Mouse (Mus musculus) mouse trophoblast stem cell (cell line): ENCODE results near the gene Ly6g.
"Not testable (repeated sequence)": the region's sequence is repeated elsewhere in the genome, so short reads cannot be mapped to it uniquely, and the experiment has no call there.

Source experiments
- in situ Hi-C, 2 experiments: fragments of 300-500 bp; cut with MseI, MboI; formaldehyde crosslinking; loops; 2 replicates in 1 of 2; 3 replicates in 1 of 2; pipeline ENCODE4 v1.15.1; 2025

Gene Ly6g

DNA sequence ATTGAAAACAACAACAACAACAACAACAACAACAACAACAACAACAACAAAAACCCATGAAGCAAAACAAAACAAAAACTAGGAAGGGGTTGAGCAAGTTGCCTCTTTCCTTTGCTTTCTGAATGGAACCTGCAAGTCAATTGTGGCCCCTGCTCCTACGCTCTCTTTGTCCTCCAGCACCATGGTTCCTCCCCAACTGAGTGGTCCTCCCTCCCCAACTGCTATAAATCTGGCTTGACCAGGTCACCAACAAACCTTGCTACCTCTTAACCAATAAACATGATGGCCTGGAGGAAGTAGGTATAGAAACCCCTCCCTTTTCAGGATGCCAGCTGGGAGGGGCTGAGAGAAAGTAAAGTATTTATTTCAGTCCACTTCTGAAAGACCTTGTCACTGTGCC is at the start of gene Ly6g:
Ly6g (plus strand) TSS at position 301 of the 400 bp plus-strand sequence.
- in situ Hi-C loops = no loop called here

DNA sequence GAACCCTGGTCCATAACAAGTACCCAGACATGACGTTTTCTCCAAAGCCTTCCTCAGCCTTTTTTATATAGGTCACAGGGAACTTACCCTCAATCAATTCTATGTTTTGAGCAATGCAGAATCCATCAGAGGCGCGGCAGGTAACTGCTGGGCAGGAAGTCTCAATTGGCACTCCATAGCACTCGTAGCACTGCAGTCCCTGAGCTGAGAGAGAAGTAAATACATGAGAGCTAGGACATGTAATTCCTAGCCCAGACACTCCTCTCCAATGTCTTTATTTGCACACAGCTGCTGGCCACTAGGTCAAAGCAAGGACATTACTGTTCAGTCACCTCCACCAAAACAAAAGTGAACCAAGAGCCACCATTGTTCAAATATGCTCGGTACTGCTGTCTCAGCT is 44.6 kb upstream of the Ly6g start:
- in situ Hi-C loops = not testable (repeated sequence)

DNA sequence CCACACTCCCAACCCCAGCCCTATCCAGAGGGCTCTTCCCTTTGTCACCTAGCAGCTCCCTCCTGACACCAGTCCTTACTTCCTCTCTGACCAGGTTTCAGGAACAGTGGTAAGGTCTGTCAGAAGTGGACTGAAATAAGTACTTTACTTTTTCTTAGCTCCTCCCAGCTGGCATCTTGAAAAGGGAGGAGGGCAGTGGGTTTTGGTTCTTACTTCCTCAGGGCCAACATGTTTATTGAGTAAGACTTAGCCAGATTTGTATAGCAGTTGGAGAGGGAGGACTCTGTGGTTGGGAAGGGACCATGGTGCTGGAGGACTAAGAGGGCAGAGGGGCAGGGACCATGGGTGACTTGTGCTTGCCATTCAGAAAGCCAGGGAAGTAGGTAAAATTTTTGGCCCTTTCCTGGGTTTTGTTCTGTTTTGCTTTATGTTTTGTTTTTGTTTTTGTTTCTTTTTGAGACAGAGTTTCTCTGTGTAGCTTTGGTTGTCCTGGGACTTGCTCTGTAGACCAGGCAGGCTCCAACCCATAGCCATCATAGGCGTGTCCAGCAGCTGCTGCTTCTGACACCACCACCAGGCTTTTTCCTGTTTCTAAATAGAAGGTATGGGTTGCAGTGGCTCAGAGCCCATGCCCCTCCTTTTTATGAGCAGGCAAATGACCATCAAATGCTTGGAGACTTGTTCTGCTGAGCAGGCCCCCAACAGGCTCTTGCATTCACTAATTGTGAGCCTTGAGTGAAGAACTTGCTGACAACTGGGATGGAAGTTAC is 43.0 kb upstream of the Ly6g start, which contains the start of gene Ly6c2:
Ly6c2 (minus strand) TSS at position 110 of the 770 bp plus-strand sequence.
- in situ Hi-C loops = not testable (repeated sequence)

DNA sequence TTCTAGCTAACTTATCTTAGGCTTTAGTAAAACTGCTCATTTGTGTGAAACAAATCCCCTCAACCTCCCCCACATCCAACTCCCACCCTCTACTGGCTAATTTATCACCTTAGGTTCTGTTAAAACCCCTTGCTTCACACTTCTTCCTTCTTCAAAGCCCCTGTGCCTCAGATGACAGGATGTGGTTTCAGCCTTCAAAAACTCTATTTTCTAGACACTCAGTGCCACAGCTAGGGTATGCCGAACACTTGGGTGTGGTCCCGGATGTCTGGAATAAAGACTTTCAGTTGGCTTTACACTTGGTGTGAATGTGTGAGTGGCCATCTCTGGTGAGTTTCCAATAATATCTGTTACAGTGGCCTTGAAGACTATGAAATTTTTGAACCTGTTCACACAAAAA is 38.5 kb upstream of the Ly6g start:
- in situ Hi-C loops = no loop called here

DNA sequence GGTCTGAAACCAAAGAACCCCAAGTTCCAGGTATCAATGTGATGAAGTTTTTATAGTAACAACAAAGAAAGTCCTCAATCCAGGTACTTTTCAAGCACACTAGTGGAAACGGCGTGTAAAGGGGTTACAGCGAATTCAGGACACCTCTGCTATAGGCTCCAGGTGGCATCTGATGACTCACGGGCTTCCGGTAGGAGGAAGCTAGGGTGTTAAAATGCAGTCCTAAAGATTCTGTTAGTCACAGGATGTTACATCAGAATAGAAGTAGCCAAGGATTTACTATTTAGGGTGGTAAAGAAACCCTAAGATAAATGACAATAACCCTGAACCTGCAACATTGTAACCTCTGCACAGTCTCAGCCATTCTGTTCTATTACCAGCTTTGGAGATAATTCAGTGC is 37.6 kb upstream of the Ly6g start:
- in situ Hi-C loops = not testable (repeated sequence)

DNA sequence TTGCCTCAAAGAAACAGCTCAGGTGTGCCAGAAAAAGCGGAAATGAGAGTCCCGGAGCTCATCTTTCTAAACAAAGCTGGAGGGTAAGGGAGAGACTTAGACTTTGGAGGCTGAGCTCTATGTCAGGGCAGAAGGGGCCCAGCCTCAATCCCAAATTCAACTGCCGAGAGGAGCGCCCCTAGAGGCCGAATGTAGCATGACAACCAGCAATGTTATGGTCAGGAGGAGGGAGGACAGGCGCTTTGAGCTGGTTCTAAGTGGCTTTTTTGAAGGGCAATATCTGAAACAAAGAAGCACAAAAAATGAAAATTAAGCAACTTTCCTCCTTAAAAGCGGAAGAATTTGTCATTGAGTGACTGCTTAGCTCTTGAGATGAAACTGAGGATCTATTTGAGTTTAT is 36.3 kb upstream of the Ly6g start:
- in situ Hi-C loops = not testable (repeated sequence)

GRCm38 (mm10) chr15:75120066-75120465 is 35.0 kb upstream of the Ly6g start:
- in situ Hi-C loops = no loop called here

GRCm38 (mm10) chr15:75132346-75132745 is 22.7 kb upstream of the Ly6g start:
- in situ Hi-C loops = loop anchor here (5.0 kb wide), 1 partner anchor 60 kb away; no protein-coding TSS in a partner anchor

- in situ Hi-C loops = not testable (repeated sequence)
These were observed 19.8 kb upstream of the Ly6g start for GRCm38 (mm10) chr15:75135090-75135783.

DNA sequence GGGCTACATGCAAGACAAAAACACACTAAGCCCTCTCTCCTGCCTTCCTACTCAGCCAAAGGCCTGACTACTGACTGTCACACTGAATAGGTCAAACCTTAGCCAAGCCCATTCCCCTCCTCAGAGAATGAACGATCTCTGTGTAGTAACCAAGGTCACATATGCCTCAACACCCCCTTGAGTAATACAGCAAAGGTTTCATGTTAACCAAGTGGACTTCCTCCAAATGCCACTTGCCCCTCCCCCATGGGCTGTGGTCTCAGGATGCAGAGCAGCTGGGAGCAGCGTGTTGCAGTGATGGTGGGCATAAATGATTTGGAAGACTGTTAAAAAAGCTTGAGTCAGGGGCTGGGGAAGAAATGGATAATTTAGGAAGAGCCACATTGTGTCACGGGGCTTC is 17.3 kb upstream of the Ly6g start:
- in situ Hi-C loops = not testable (repeated sequence)

GRCm38 (mm10) chr15:75141812-75142360 is 13.2 kb upstream of the Ly6g start:
- in situ Hi-C loops = loop anchor here (5.0 kb wide), 1 partner anchor 50 kb away; no protein-coding TSS in a partner anchor

DNA sequence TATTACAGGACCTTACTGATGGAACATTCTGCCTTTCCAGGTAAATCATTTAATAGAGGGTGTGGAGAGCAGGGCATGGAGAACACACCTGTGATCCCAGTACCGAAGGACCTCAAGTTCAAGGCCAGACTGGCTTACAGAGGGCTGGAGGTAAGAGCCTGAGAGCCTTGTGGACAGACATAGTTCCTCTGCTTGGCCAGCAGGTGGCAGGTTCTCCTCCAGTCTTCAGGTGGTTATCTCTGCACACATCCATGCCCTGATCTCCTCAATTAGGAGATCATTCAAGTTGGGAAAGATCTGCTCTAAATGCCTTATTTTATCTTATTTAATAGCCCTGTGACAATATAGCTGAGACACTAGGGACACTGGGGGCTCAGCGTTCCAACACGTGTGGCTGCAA is 11.3 kb upstream of the Ly6g start:
- in situ Hi-C loops = loop anchor here (5.0 kb wide), 1 partner anchor 51 kb away; no protein-coding TSS in a partner anchor

DNA sequence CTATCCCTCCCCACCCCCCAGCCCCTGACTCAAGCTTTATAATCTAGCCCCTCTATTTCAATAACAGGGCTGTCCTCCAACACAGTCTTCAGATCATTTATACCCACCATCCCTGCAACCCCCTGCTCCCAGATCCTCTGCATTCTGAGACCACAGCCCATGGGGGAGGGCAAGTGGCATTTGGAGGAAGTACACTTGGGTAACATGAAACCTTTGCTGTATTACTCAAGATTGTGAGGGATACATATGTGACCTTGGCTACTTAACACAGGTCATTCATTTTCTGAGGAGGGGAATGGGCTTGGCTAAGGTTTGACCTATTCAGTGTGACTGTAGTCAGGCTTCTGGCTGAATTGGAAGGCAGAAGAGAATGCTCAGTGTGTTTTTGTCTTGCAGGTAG is 2.0 kb upstream of the Ly6g start:
- in situ Hi-C loops = no loop called here

DNA sequence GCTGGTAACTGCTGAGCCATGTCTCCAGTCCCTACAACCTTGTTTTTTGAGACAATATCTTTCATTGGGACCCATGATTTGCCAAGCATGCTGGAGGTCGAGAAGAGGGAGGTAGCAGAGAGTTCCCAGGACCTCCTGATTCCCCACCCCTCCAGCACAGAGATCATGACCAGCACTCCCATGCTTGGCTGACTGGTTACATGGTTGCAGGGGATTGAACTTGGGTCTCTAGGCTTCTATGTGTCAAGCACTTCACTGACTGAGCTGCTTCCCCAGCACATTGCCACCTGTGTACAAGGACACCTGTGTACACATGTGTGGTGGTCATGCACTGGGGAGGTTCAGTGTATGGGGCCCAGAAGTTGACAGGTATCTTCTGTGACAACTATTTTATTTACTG is 2.6 kb downstream of the Ly6g start:
- in situ Hi-C loops = no loop called here

GRCm38 (mm10) chr15:75175506-75175905 is 20.5 kb downstream of the Ly6g start:
- in situ Hi-C loops = no loop called here

DNA sequence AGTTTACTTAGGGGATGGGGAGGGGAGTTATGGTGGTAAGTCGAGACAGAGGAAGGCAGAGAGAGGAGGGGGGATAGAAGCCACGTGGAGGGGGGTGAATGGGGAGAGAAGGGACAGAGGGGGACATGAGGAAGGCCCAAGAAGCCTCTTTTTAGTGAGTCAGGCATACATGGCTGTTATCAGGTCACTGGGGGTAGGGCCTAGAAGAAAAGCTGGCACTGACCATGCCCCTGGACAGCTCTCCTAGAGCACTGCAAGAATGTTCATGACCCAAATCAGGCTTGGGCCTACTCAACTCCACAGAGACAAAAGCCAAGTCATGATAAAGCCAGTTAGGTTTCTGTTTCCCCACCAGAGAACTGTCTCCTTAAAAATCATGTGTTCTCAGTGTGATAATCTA is 31.3 kb downstream of the Ly6g start:
- in situ Hi-C loops = no loop called here

DNA sequence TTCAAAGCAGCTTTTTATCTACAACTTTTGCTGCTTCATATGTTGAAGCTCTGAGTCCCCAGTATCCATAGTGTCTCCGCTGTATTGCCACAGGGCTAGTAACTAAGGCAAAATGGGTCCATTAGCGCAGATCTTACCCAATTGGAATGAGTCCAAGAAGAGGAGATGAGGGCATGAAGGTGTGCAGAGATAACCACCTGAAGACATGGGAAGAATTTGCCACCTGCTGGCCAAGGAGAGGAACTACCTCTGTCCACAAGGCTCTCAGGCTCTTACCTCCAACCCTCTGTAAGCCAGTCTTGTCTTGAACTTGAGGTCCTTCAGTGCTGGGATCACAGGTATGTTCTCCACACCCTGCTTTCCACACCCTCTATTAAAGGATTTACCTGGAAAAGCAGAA is 34.1 kb downstream of the Ly6g start:
- in situ Hi-C loops = no loop called here

DNA sequence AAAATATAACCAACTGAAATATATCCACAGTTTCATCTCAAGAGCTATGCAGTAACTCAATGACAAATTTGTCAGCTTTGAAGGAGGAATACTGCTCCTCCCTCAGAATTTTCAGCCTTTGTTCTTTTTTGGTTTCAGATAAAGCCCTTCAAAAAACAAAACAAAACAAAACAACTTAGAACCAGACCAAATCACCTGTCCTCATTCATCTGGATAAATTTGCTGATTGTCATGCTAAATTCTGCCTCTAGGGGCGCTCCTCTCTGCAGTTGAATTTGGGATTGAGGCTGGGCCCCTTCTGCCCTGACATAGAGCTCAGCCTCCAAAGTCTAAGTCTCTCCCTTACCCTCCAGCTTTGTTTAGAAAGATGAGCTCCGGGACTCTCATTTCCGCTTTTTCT is 35.5 kb downstream of the Ly6g start:
- in situ Hi-C loops = not testable (repeated sequence)
